Mouse (Mus musculus): ENCODE results near the gene Hoxb7. TPM values are rescaled to one million over a fixed set of nuclear protein-coding genes. Genes with fewer than 3 reads are reported as not detected.

Hoxb7 gene
- polyA plus RNA-seq, 1 experiment: 1.5 TPM

DNA sequence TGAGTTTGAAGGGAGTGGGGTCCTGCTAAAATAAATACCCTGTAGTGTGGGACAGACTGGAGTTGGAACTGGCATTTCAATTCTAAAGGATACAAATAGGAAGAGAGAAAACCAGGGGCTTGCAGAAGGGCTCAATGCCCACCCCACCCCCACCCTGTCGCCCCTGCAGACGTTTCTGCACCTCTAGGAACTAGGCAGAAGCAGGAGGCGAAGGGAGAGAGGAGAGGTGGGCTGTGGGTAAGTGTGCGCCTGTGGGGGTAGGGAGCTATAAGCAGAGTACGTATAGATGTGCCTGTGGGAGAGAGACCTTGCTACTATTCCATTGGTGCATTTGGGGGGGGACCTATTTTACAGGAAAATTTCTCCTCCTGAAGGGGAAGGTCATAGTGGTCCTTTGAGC lies 41.3 kb downstream of the Hoxb7 start:
- no peak overlapping the region for H3K4me3 ChIP-seq (ENCODE audit: low read depth, low read length)

GRCm38 (mm10) chr11:96328605-96329004 lies 42.2 kb downstream of the Hoxb7 start:
- 52% methylated on average over 8 of the region's 8 CpGs for WGBS
- Histone ChIP-seq H3K27ac (ENCODE audit: insufficient read depth, low read depth, low read length) (no peak overlapping the region), H3K4me1 (ENCODE audit: control insufficient read depth, insufficient read depth, insufficient read length, low read length) (no peaks in the 10 kb centered on the region), H3K36me3 (ENCODE audit: control insufficient read depth, insufficient read depth, low read length) (no peaks in the 10 kb centered on the region), H3K4me3 (ENCODE audit: low read depth, low read length) (no peak overlapping the region), H3K27me3 (ENCODE audit: control insufficient read depth, insufficient read depth, low read length) (peaks cover 3% of the 10 kb centered on the region; the same call in 1 of the 2 replicates)
- no peak for TF ChIP-seq POLR2A (IDR thresholded peaks at IDR 0.05; ENCODE audit: low read depth, low read length)
- no peak for TF ChIP-seq CTCF (IDR thresholded peaks at IDR 0.05; ENCODE audit: extremely low read depth, insufficient read length, insufficient replicate concordance, low read depth, low read length)

More for the DNA sequence above, 41.3 kb downstream of the Hoxb7 start:
- 47% methylated on average over 5 of the region's 5 CpGs for WGBS
- Histone ChIP-seq H3K27me3 (ENCODE audit: control insufficient read depth, insufficient read depth, low read length) (0 out of 2 replicates have a peak, but pooled peaks cover 3% of the 10 kb centered on the region), H3K4me1 (ENCODE audit: control insufficient read depth, insufficient read depth, insufficient read length, low read length) (no peaks in the 10 kb centered on the region), H3K36me3 (ENCODE audit: control insufficient read depth, insufficient read depth, low read length) (no peaks in the 10 kb centered on the region), H3K27ac (ENCODE audit: insufficient read depth, low read depth, low read length) (no peak overlapping the region)
- TF ChIP-seq POLR2A (IDR thresholded peaks at IDR 0.05; ENCODE audit: low read depth, low read length): no peak
- no peak for TF ChIP-seq CTCF (IDR thresholded peaks at IDR 0.05; ENCODE audit: extremely low read depth, insufficient read length, insufficient replicate concordance, low read depth, low read length)

DNA sequence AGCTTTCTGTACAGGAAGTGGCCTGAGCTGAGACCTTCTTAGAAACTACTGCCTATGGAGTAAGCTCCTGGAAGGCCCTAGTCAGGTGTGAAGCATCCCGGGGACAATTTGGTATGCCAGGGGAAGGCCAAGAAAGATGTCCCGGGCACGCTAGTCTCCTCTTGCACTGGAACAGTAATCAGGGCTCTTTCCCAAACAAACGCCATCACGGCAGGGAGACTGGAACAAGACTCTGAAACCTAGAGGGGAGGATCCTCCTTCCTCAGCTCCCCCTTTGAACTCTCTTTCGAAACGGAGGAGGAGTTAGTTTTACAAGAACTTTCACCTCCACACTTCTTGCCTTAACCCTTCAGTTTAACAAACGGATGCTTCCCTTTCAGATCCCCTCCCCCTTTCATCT lies 45.7 kb downstream of the Hoxb7 start:
- peak overlapping the region; percentile 32 for H3K27ac ChIP-seq (ENCODE audit: insufficient read depth, low read depth, low read length)

DNA sequence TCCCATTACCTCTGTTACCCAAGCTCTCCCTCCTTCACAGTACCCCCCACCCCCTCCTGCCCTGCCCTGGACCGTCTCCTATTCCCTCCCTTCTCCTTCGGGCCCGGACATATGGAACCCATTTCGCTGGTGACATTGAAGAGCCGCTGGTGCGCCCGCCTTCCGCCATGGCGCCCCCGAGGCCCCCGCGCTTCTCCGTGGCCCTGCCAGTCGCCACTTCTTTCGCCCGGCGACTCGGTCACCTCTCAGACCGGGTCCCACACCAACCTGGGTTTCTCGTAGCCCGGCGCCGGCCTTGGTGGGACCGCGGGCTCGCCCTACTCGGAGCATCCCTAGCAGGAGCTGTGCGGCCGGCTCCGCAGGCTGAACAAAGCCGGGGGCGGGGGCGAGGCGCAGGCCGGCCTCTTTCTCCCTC lies 46.2 kb downstream of the Hoxb7 start:
- Histone ChIP-seq H3K4me3 (ENCODE audit: low read depth, low read length) (peak overlapping the region; percentile 49), H3K27ac (ENCODE audit: insufficient read depth, low read depth, low read length) (peak overlapping the region; percentile 25), H3K27me3 (ENCODE audit: control insufficient read depth, insufficient read depth, low read length) (no peaks in the 10 kb centered on the region; the same call in none of the 2 replicates), H3K36me3 (ENCODE audit: control insufficient read depth, insufficient read depth, low read length) (no peaks in the 10 kb centered on the region), H3K4me1 (ENCODE audit: control insufficient read depth, insufficient read depth, insufficient read length, low read length) (no peaks in the 10 kb centered on the region; the same call in 1 of the 2 replicates)
- TF ChIP-seq CTCF (IDR thresholded peaks at IDR 0.05; ENCODE audit: extremely low read depth, insufficient read length, insufficient replicate concordance, low read depth, low read length) (no peak), POLR2A (IDR thresholded peaks at IDR 0.05; ENCODE audit: low read depth, low read length) (no peak)
- 27% methylated on average over 35 of the region's 35 CpGs for WGBS

More for the DNA sequence above, 45.7 kb downstream of the Hoxb7 start:
- WGBS: 19% methylated on average over 8 of the region's 8 CpGs
- TF ChIP-seq POLR2A (IDR thresholded peaks at IDR 0.05; ENCODE audit: low read depth, low read length): no peak
- TF ChIP-seq CTCF (IDR thresholded peaks at IDR 0.05; ENCODE audit: extremely low read depth, insufficient read length, insufficient replicate concordance, low read depth, low read length): no peak
- Histone ChIP-seq H3K4me1 (ENCODE audit: control insufficient read depth, insufficient read depth, insufficient read length, low read length) (no peaks in the 10 kb centered on the region; the same call in 1 of the 2 replicates), H3K36me3 (ENCODE audit: control insufficient read depth, insufficient read depth, low read length) (no peaks in the 10 kb centered on the region), H3K27me3 (ENCODE audit: control insufficient read depth, insufficient read depth, low read length) (no peaks in the 10 kb centered on the region; the same call in none of the 2 replicates), H3K4me3 (ENCODE audit: low read depth, low read length) (no peak overlapping the region)

- Histone ChIP-seq H3K27me3 (ENCODE audit: control insufficient read depth, insufficient read depth, low read length) (no peaks in the 10 kb centered on the region; the same call in none of the 2 replicates), H3K36me3 (ENCODE audit: control insufficient read depth, insufficient read depth, low read length) (no peaks in the 10 kb centered on the region), H3K4me3 (ENCODE audit: low read depth, low read length) (peak overlapping the region; percentile 49), H3K27ac (ENCODE audit: insufficient read depth, low read depth, low read length) (peak overlapping the region; percentile 25), H3K4me1 (ENCODE audit: control insufficient read depth, insufficient read depth, insufficient read length, low read length) (no peaks in the 10 kb centered on the region; the same call in 1 of the 2 replicates)
- WGBS: 27% methylated on average over 17 of the region's 17 CpGs
- no peak for TF ChIP-seq POLR2A (IDR thresholded peaks at IDR 0.05; ENCODE audit: low read depth, low read length)
- TF ChIP-seq CTCF (IDR thresholded peaks at IDR 0.05; ENCODE audit: extremely low read depth, insufficient read length, insufficient replicate concordance, low read depth, low read length): no peak
Observed at GRCm38 (mm10) chr11:96333241-96334001, 47.0 kb downstream of the Hoxb7 start.

DNA sequence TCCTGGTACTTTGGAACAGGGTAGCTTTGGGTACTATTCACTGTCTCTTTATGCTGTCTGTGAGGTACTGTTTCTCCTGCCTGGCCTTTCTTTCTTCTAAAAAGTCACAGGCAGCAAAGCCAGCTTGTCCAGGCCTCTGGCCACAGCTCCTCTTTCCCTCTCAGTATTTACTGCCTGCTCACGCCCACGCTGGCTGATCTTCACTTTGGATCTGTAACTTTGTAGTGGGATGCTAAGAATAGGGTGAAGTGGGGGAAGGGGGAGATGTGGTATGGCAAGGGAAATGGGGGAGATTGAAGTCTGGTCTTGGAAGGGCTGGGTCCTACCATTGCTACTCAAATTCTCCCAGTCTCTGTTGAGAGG lies 47.6 kb downstream of the Hoxb7 start:
- 40% methylated on average over 2 of the region's 2 CpGs for WGBS
- Histone ChIP-seq H3K36me3 (ENCODE audit: control insufficient read depth, insufficient read depth, low read length) (no peaks in the 10 kb centered on the region), H3K27me3 (ENCODE audit: control insufficient read depth, insufficient read depth, low read length) (peaks cover 2% of the 10 kb centered on the region), H3K27ac (ENCODE audit: insufficient read depth, low read depth, low read length) (0 out of 2 replicates have a peak overlapping the region, but pooled peaks have one; percentile 8), H3K4me3 (ENCODE audit: low read depth, low read length) (no peak overlapping the region), H3K4me1 (ENCODE audit: control insufficient read depth, insufficient read depth, insufficient read length, low read length) (no peaks in the 10 kb centered on the region; the same call in 1 of the 2 replicates)
- TF ChIP-seq CTCF (IDR thresholded peaks at IDR 0.05; ENCODE audit: extremely low read depth, insufficient read length, insufficient replicate concordance, low read depth, low read length) (no peak), POLR2A (IDR thresholded peaks at IDR 0.05; ENCODE audit: low read depth, low read length) (no peak)

- Histone ChIP-seq H3K27me3 (ENCODE audit: control insufficient read depth, insufficient read depth, low read length) (peaks cover 3% of the 10 kb centered on the region), H3K4me1 (ENCODE audit: control insufficient read depth, insufficient read depth, insufficient read length, low read length) (no peaks in the 10 kb centered on the region; the same call in 1 of the 2 replicates), H3K27ac (ENCODE audit: insufficient read depth, low read depth, low read length) (no peak overlapping the region), H3K4me3 (ENCODE audit: low read depth, low read length) (no peak overlapping the region), H3K36me3 (ENCODE audit: control insufficient read depth, insufficient read depth, low read length) (no peaks in the 10 kb centered on the region)
- TF ChIP-seq POLR2A (IDR thresholded peaks at IDR 0.05; ENCODE audit: low read depth, low read length): no peak
- no peak for TF ChIP-seq CTCF (IDR thresholded peaks at IDR 0.05; ENCODE audit: extremely low read depth, insufficient read length, insufficient replicate concordance, low read depth, low read length)
- 25% methylated on average over 3 of the region's 3 CpGs for WGBS
Observed at GRCm38 (mm10) chr11:96334998-96335397, 48.6 kb downstream of the Hoxb7 start.
